Mouse (Mus musculus): ENCODE data around the gene Acadm.

- TF ChIP-seq MYC (IDR thresholded peaks at IDR 0.05; ENCODE audit: low read depth, low read length), result no peak
- TF ChIP-seq ETS1 (conservative IDR thresholded peaks at IDR 0.05; ENCODE audit: low read depth, low read length), result no peak
- TF ChIP-seq CTCF (conservative IDR thresholded peaks at IDR 0.05 in 1 of 2, IDR thresholded peaks at IDR 0.05 in 1 of 2; ENCODE audit: low read depth in 2 of 2, low read length in 2 of 2), result no peak
- no peak for TF ChIP-seq USF1 (IDR thresholded peaks at IDR 0.05; ENCODE audit: low read depth, low read length)
- no peak for TF ChIP-seq MAX (IDR thresholded peaks at IDR 0.05; ENCODE audit: low read length)
- no peak for TF ChIP-seq RCOR1 (conservative IDR thresholded peaks at IDR 0.05; ENCODE audit: low read depth, low read length)
- TF ChIP-seq ZKSCAN1 (IDR thresholded peaks at IDR 0.05; ENCODE audit: borderline replicate concordance, low read depth, low read length), result no peak
- no peak for TF ChIP-seq POLR2A (IDR thresholded peaks at IDR 0.05; ENCODE audit: low read depth, low read length)
- no peak for TF ChIP-seq CHD1 (IDR thresholded peaks at IDR 0.05; ENCODE audit: low read depth, low read length)
- TF ChIP-seq POLR2AphosphoS2 (IDR thresholded peaks at IDR 0.05; ENCODE audit: low read depth, low read length), result no peak
Observed at GRCm38 (mm10) chr3:153940021-153940420, 4.4 kb downstream of the Acadm start.
